Mouse (Mus musculus) embryonic fibroblast, embryonic 13.5 days (primary cell): ENCODE measurements at regions not wholly inside any gene's neighbourhood (a gene's known extent, or its start where the extent isn't known, plus 50 kb on each side); places are given as distances from the start of the nearest gene placed in this dataset.

ENCODE experiments used
- CTCF ChIP-seq: IDR thresholded peaks from 2 replicates; pipeline ENCODE4 v1.5.1; 2011; ENCODE audit warnings: mild to moderate bottlenecking, control low read depth, low read length, moderate library complexity, borderline replicate concordance; ENCODE audit not compliant: insufficient read depth
- POLR2A ChIP-seq: IDR thresholded peaks from 2 replicates; pipeline ENCODE4 v1.6.1; 2011; ENCODE audit warnings: low read depth, mild to moderate bottlenecking, control low read depth, low read length, moderate library complexity

GRCm38 (mm10) chr14:46596696-46597359, 163.5 kb upstream of the Cdkn3 start:
- TF ChIP-seq POLR2A (no peak), CTCF (no peak)
